Mouse (Mus musculus): ENCODE measurements around the gene Ptpn14.

Ptpn14 gene

GRCm38 (mm10) chr1:189814385-189814784 is 86.3 kb downstream of the Ptpn14 start:
- CTCF ChIA-PET: no interaction called here
- POLR2A ChIA-PET: interaction anchor here in 2 of 4 experiments (0.6 to 0.7 kb wide), 2 partner anchors 23 to 64 kb away, joined by 3 read pairs; no protein-coding TSS in a partner anchor

GRCm38 (mm10) chr1:189817089-189817488 is 89.0 kb downstream of the Ptpn14 start:
- POLR2A ChIA-PET: interaction anchor here in 2 of 4 experiments (0.8 to 1.2 kb wide), 2 partner anchors 24 to 345 kb away, joined by 3 to 4 read pairs; no protein-coding TSS in a partner anchor
- CTCF ChIA-PET: no interaction called here

GRCm38 (mm10) chr1:189817810-189818209 is 89.7 kb downstream of the Ptpn14 start:
- ChIA-PET CTCF (no interaction called here), POLR2A (interaction anchor here in 1 of 4 experiments (0.6 to 0.8 kb wide), 2 partner anchors 344 to 1061 kb away, joined by 3 read pairs; no protein-coding TSS in a partner anchor)

DNA sequence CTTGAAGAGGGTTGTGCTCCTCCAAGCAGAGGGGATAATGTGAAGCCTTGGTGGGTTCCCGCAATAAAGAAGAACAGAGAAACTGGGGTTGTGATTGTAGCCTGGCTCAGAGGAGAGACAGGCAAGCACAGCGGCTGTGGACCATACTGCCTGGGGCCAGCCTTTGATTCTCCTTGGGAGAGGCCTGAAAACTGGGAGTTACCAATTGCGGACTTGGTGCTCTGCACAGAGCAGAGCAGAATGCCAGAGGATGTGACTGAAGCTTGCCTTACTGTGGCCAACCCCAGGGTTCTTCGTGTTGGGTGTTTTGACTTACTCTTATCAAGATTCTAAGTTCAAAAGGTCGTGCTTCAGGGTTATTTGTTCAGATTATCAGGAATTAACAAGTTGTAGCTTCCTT is 92.0 kb downstream of the Ptpn14 start:
- POLR2A ChIA-PET: interaction anchor here in 2 of 4 experiments (1.0 to 1.7 kb wide), 3 partner anchors 13 to 69 kb away, joined by 3 to 5 read pairs (median 3); no protein-coding TSS in a partner anchor
- CTCF ChIA-PET: no interaction called here

DNA sequence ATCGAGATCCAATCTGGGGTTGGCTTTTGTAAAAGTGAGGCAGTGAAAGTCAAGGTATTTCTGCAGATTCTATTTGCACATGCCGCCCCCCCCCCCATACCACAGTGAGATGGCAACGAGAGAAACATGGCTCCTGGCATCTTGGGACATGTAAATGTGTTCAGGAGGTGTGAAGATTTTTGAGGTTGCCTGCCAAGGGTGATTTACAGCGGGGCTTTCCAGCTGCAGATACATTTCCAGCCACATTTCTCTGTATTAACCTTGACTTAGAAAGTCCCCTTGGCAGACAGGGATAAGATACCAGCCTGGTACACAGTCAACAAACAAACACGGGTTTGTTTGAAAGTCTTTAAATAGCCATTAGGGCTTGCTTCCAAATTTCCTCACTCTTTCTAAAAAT is 96.4 kb downstream of the Ptpn14 start:
- CTCF ChIA-PET: interaction anchor here in 1 of 4 experiments (0.7 kb wide), 1 partner anchor 329 kb away, joined by 3 read pairs; no protein-coding TSS in a partner anchor

GRCm38 (mm10) chr1:189830391-189830790 is 102.3 kb downstream of the Ptpn14 start:
- ChIA-PET CTCF (interaction anchor here in 1 of 4 experiments (0.9 kb wide), 1 partner anchor 39 kb away, joined by 3 read pairs; no protein-coding TSS in a partner anchor), POLR2A (interaction anchor here (0.6 to 4.3 kb wide), 14 partner anchors 9 to 618 kb away, joined by 3 to 32 read pairs (median 3); partner anchors contain the start of gene Ptpn14 (in 1 of the 4))

More for the DNA sequence above, 96.4 kb downstream of the Ptpn14 start:
- POLR2A ChIA-PET: interaction anchor here in 1 of 4 experiments (0.7 kb wide), 2 partner anchors 96 to 868 kb away, joined by 3 to 4 read pairs; no protein-coding TSS in a partner anchor

GRCm38 (mm10) chr1:189830797-189831232 is 102.7 kb downstream of the Ptpn14 start:
- ChIA-PET CTCF (interaction anchor here in 2 of 4 experiments (0.6 to 1.2 kb wide), 3 partner anchors 14 to 53 kb away, joined by 3 to 4 read pairs (median 3); no protein-coding TSS in a partner anchor), POLR2A (interaction anchor here (0.6 to 4.3 kb wide), 15 partner anchors 9 to 617 kb away, joined by 3 to 32 read pairs (median 3); partner anchors contain the start of gene Ptpn14 (in 1 of the 4))

DNA sequence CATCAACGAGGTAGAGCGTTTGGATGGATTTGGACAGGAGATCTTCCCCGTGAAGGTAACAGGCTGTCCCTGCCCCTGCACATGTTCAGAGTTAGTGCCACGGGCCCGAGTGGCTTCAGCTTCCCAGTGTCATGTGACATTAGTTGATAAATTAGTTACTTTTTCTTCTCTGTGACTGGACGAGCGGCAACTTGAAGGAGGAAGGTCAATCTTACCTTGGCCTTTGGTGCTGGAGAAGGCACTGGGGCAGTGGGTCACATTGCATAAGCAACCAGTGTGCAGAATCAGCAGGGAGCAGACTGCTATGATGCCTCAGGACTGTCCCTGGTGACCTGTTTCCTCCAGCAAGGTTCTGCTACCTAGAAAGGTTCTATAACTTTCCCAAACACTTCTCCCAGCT is 105.3 kb downstream of the Ptpn14 start:
- CTCF ChIA-PET: interaction anchor here in 1 of 4 experiments (1.5 kb wide), 1 partner anchor 37 kb away, joined by 4 read pairs; no protein-coding TSS in a partner anchor
- POLR2A ChIA-PET: interaction anchor here in 2 of 4 experiments (0.5 to 4.3 kb wide), 3 partner anchors 12 to 141 kb away, joined by 3 to 32 read pairs (median 8); no protein-coding TSS in a partner anchor

- POLR2A ChIA-PET: interaction anchor here in 2 of 4 experiments (0.7 to 4.3 kb wide), 2 partner anchors 11 to 142 kb away, joined by 3 to 32 read pairs; no protein-coding TSS in a partner anchor
These were observed 106.1 kb downstream of the Ptpn14 start for GRCm38 (mm10) chr1:189834166-189834565.

DNA sequence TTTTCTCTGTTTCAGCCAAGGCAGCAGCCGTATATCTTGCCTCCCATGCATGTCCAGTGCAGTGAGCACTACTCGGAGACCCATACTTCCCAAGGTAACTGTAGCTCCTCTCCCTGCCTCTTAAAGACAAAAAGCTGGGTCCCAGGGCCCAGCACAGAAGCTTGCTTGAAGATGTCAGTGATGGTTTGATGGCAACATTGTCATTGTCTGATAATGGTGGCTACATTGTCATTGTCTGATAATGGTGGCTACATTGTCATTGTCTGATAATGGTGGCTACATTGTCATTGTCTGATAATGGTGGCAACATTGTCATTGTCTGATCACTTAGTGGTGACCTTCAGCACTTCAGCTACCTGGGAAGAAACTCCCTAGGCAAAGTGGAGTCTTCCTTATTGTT is 118.3 kb downstream of the Ptpn14 start:
- CTCF ChIA-PET: interaction anchor here (0.5 to 1.3 kb wide), 7 partner anchors 9 to 117 kb away, joined by 3 to 4 read pairs (median 3); no protein-coding TSS in a partner anchor
- POLR2A ChIA-PET: interaction anchor here in 3 of 4 experiments (0.8 to 4.1 kb wide), 15 partner anchors 9 to 119 kb away, joined by 3 to 32 read pairs (median 5); partner anchors contain the start of gene Ptpn14 (in 2 of the 3)

More at GRCm38 (mm10) chr1:189834166-189834565, 106.1 kb downstream of the Ptpn14 start:
- CTCF ChIA-PET: no interaction called here

- CTCF ChIA-PET: interaction anchor here in 1 of 4 experiments (1.0 kb wide), 1 partner anchor 21 kb away, joined by 3 read pairs; no protein-coding TSS in a partner anchor
- POLR2A ChIA-PET: interaction anchor here in 3 of 4 experiments (0.6 to 2.1 kb wide), 9 partner anchors 8 to 71 kb away, joined by 3 to 7 read pairs (median 3); no protein-coding TSS in a partner anchor
These were observed 121.5 kb downstream of the Ptpn14 start for GRCm38 (mm10) chr1:189849550-189849949.

DNA sequence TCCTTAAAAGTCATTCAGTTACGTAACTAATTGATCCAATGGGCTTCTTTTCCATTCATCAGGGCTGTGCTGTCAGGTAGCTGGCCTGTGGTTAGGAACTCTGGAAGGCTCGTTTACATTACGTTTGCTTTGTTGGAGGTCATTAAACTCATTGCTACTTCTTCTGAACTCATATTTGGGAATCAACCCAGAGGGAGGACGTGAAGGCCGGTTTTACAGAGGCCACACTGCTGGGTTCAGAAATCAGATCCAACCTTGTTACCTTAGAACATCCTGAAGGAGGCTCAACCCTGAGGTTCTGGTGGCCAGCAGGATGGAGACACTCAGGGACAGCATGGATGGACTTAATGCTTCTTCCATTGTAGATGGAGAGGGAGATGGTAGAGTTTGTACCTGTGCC is 124.0 kb downstream of the Ptpn14 start:
- ChIA-PET CTCF (interaction anchor here in 2 of 4 experiments (0.6 to 1.4 kb wide), 2 partner anchors 18 to 76 kb away, joined by 4 to 5 read pairs; no protein-coding TSS in a partner anchor), POLR2A (interaction anchor here in 2 of 4 experiments (1.0 to 1.5 kb wide), 5 partner anchors 32 to 136 kb away, joined by 3 to 4 read pairs (median 3); no protein-coding TSS in a partner anchor)

DNA sequence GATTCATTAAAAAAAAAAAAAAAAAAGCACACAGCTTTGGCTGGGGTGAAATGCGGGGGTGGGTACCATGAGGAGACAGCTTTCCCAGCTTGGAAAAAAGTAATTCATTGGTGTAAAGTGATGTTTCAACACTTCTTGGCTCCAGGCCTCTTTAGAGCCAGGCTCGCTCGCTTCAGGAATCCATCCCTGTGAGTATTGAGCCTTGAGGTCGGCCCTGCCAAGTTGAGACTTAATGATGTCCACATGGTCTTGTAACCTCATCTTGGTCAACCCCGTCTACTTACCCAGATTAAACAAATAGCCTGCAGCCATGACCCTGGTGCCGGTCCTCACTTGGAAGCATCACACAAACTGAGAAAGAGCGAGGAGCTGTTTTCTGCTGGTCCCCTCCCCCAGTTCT is 124.4 kb downstream of the Ptpn14 start:
- ChIA-PET CTCF (interaction anchor here in 1 of 4 experiments (1.4 kb wide), 1 partner anchor 18 kb away, joined by 4 read pairs; no protein-coding TSS in a partner anchor), POLR2A (interaction anchor here in 2 of 4 experiments (1.1 to 1.5 kb wide), 4 partner anchors 10 to 91 kb away, joined by 3 to 5 read pairs (median 4); no protein-coding TSS in a partner anchor)

DNA sequence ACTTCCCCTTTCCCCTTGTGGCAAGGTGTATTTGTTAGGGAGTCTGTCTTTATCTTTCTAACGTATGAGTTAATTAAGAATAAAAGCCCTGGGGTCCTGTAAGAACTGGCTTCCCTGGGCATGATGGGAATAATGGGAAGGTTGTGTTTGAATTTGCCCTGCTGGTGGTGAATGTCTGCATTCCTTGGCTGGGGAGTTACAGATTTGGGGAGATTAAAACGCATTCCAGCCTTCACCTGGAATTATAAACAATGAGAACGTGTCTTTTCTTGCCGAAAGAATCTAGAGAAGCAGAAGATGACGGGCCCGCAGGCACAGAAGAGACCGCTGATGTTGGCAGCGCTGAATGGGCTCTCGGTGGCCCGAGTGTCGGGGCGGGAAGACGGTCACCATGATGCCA is 126.6 kb downstream of the Ptpn14 start:
- CTCF ChIA-PET: interaction anchor here in 2 of 4 experiments (1.1 to 1.6 kb wide), 4 partner anchors 12 to 73 kb away, joined by 3 read pairs; no protein-coding TSS in a partner anchor
- POLR2A ChIA-PET: interaction anchor here in 1 of 4 experiments (1.2 to 2.6 kb wide), 2 partner anchors 9 to 20 kb away, joined by 3 to 19 read pairs; no protein-coding TSS in a partner anchor

GRCm38 (mm10) chr1:189855739-189856138 is 127.7 kb downstream of the Ptpn14 start:
- ChIA-PET POLR2A (interaction anchor here (0.6 to 2.6 kb wide), 8 partner anchors 10 to 153 kb away, joined by 3 to 19 read pairs (median 4); no protein-coding TSS in a partner anchor), CTCF (interaction anchor here in 3 of 4 experiments (0.6 to 1.6 kb wide), 5 partner anchors 14 to 811 kb away, joined by 3 to 5 read pairs (median 3); no protein-coding TSS in a partner anchor)

- ChIA-PET CTCF (interaction anchor here in 3 of 4 experiments (0.6 to 1.6 kb wide), 5 partner anchors 11 to 103 kb away, joined by 3 to 7 read pairs (median 3); no protein-coding TSS in a partner anchor), POLR2A (interaction anchor here in 2 of 4 experiments (1.0 to 2.9 kb wide), 6 partner anchors 9 to 60 kb away, joined by 3 to 12 read pairs (median 4); no protein-coding TSS in a partner anchor)
These were observed 130.3 kb downstream of the Ptpn14 start for GRCm38 (mm10) chr1:189858377-189858776.

GRCm38 (mm10) chr1:189860112-189860941 is 132.3 kb downstream of the Ptpn14 start:
- CTCF ChIA-PET: interaction anchor here in 2 of 4 experiments (1.1 to 1.5 kb wide), 2 partner anchors 9 kb away, joined by 3 to 4 read pairs; no protein-coding TSS in a partner anchor
- POLR2A ChIA-PET: no interaction called here

GRCm38 (mm10) chr1:189860942-189861315 is 132.9 kb downstream of the Ptpn14 start:
- POLR2A ChIA-PET: no interaction called here
- CTCF ChIA-PET: interaction anchor here in 2 of 4 experiments (1.1 to 1.5 kb wide), 2 partner anchors 9 kb away, joined by 3 to 4 read pairs; no protein-coding TSS in a partner anchor

All from embryonic stem cell, embryonic (primary cell).